Mouse (Mus musculus) intestine, embryonic 16.5 days (tissue): ENCODE measurements around the gene Apol8. TPM values are rescaled to one million over a fixed set of nuclear protein-coding genes. Genes with fewer than 3 reads are reported as not detected.
"Not testable (repeated sequence)": the region's sequence is repeated elsewhere in the genome, so short reads cannot be mapped to it uniquely, and the experiment has no call there.

Experiments
- ATAC-seq: fragments of 200-750 bp; cut with Nextera tagmentation; 2 replicates; pipeline ENCODE4 v1.8.0; 2017; ENCODE audit warnings: moderate TSS enrichment, moderate library complexity
- H3K27ac ChIP-seq: fragments of 300-500 bp; sonication (generic); 2 replicates; pipeline ENCODE4 v1.5.1; 2014; ENCODE audit warnings: mild to moderate bottlenecking, low read length
- H3K27me3 ChIP-seq: fragments of 300-500 bp; sonication (generic); replicated peaks from 2 replicates; pipeline ENCODE4 v1.6.1; 2014; ENCODE audit warnings: low read length, control low read depth, mixed read lengths; ENCODE audit not compliant: control insufficient read depth, insufficient read depth
- H3K36me3 ChIP-seq: fragments of 300-500 bp; sonication (generic); 2 replicates; pipeline ENCODE4 v1.6.1; 2014; ENCODE audit warnings: low read length, control low read depth; ENCODE audit not compliant: control insufficient read depth, insufficient read depth
- H3K4me1 ChIP-seq: fragments of 300-500 bp; sonication (generic); 2 replicates; pipeline ENCODE4 v1.6.1; 2014; ENCODE audit warnings: low read length, control low read depth, mixed read lengths; ENCODE audit not compliant: control insufficient read depth, insufficient read depth
- H3K4me2 ChIP-seq: fragments of 300-500 bp; sonication (generic); 2 replicates; pipeline ENCODE4 v1.6.1; 2014; ENCODE audit warnings: low read depth, low read length, control low read depth
- H3K4me3 ChIP-seq: fragments of 300-500 bp; sonication (generic); 2 replicates; pipeline ENCODE4 v1.5.1; 2014; ENCODE audit warnings: mild to moderate bottlenecking, low read length
- H3K9ac ChIP-seq: fragments of 300-500 bp; sonication (generic); 2 replicates; pipeline ENCODE4 v1.6.1; 2014; ENCODE audit warnings: low read depth, low read length
- H3K9me3 ChIP-seq: fragments of 300-500 bp; sonication (generic); 2 replicates; pipeline ENCODE4 v1.6.1; 2016; ENCODE audit warnings: low read length, control low read depth; ENCODE audit not compliant: control insufficient read depth
- WGBS: fragments of 180-500 bp; shearing (Covaris S2); extraction: QIAGEN DNeasy Blood & Tissue Kit; methylation state at CpG from one replicate; pipeline ENCODE4 v1.1.7; 2014; 5-methylcytosine and 5-hydroxymethylcytosine counted together
- polyA plus RNA-seq: library from polyadenylated mRNA; unstranded; fragments of >200 nt; fragmentation: Nextera tagmentation; extraction: Ambion mirVana; gene quantifications from 2 replicates; pipeline ENCODE4 v1.2.1, GENCODE M21; 2015

The Apol8 gene
- polyA plus RNA-seq, 1 experiment from 2014 or later: 0.34 TPM

- H3K27ac ChIP-seq: no peak overlapping the region
These were observed 11.7 kb downstream of the Apol8 start for GRCm38 (mm10) chr15:77745081-77745480.

GRCm38 (mm10) chr15:77744632-77745031, 12.2 kb downstream of the Apol8 start:
- Histone ChIP-seq H3K9me3 (no peaks in the 10 kb centered on the region; the same call in 1 of the 2 replicates), H3K4me2 (no peak overlapping the region), H3K4me1 (no peaks in the 10 kb centered on the region), H3K4me3 (no peak overlapping the region), H3K27me3 (peaks cover 27% of the 10 kb centered on the region), H3K27ac (no peak overlapping the region), H3K36me3 (no peaks in the 10 kb centered on the region), H3K9ac (no peak overlapping the region)
- 19% methylated on average over 5 of the region's 5 CpGs for WGBS
- ATAC-seq: no peak

More at GRCm38 (mm10) chr15:77745081-77745480, 11.7 kb downstream of the Apol8 start:
- Histone ChIP-seq H3K27me3 (peaks cover 31% of the 10 kb centered on the region), H3K4me3 (no peak overlapping the region), H3K9me3 (no peaks in the 10 kb centered on the region; the same call in 1 of the 2 replicates), H3K4me2 (no peak overlapping the region), H3K4me1 (no peaks in the 10 kb centered on the region), H3K36me3 (no peaks in the 10 kb centered on the region), H3K9ac (no peak overlapping the region)
- no peak for ATAC-seq

DNA sequence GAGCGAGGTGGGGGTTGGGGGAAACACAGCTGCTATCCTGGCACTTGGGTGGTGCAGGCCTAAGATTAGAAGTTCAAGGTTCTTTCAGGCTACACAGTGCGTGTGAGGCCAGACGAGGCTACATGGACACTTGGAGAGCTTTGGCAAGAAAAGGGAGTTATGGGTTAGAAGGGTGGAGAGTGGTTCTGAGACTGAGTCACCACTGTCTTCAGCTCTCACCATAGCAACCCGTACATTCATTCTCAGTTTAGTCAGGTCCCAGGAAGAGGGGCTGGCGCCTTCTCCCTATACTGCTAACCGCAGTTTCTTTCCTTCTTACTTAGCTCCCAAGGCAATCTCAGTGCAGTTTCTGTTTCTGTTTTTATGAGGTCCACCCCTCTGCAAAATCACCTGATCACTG, 15.2 kb downstream of the Apol8 start:
- 70% methylated on average over 6 of the region's 6 CpGs for WGBS
- H3K27me3 ChIP-seq: peaks cover 16% of the 10 kb centered on the region
- H3K27ac ChIP-seq, H3K4me3 ChIP-seq, H3K36me3 ChIP-seq, H3K4me1 ChIP-seq, H3K9ac ChIP-seq, H3K9me3 ChIP-seq, H3K4me2 ChIP-seq: not testable (repeated sequence)
- ATAC-seq: peak; percentile 52; the same call in 1 of the 2 replicates

DNA sequence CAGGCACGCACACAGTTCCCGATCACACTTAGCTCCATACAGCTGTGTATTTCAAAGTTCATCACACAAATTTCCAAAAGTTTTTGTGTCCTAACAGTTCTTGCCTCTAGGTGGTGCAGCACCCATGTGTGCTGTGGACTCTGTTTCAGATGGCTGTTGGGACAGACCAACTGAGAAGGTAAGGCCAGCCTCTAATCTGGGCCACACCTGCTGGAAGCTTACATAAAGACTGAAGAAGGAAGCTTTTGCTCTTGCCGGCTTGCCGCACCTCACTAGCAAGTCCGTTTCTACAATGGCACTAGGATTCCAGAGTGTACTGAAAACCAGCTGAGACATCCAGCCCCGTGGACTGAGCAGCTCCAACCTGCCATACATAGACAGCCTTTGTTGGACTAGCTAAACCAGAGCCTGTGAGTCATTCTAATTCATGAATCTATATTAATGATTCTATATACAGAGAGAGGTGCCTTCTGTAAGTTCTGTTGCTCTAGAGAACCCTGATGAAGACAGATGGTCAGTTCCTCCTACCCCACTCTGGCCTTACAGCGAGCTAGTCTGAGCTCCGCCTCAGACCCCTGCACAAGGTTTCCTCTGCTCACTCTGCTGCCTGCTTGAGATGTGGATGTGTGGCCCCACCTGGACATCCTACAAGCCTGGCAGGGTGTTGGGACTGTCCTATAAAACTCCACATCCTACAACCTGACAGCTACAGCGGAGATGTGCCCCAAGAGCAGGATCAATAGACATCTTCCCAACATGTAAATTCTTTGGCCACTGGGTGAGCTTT, 16.1 kb downstream of the Apol8 start:
- peak; percentile 81 for ATAC-seq
- Histone ChIP-seq H3K4me2 (no peak overlapping the region), H3K4me1 (no peaks in the 10 kb centered on the region), H3K9me3 (no peaks in the 10 kb centered on the region), H3K36me3 (no peaks in the 10 kb centered on the region), H3K4me3 (no peak overlapping the region), H3K9ac (no peak overlapping the region), H3K27me3 (peaks cover 11% of the 10 kb centered on the region), H3K27ac (no peak overlapping the region)
- 66% methylated on average over 9 of the region's 9 CpGs for WGBS

- H3K4me3 ChIP-seq, H3K36me3 ChIP-seq, ATAC-seq, H3K27me3 ChIP-seq, H3K4me1 ChIP-seq, H3K9ac ChIP-seq, H3K9me3 ChIP-seq, H3K4me2 ChIP-seq, H3K27ac ChIP-seq: not testable (repeated sequence)
- WGBS: 57% methylated on average over 4 of the region's 4 CpGs
These were observed 22.9 kb downstream of the Apol8 start for GRCm38 (mm10) chr15:77733903-77734302.

- not testable (repeated sequence) for H3K27me3 ChIP-seq, H3K27ac ChIP-seq, ATAC-seq, H3K4me2 ChIP-seq, H3K9me3 ChIP-seq, H3K9ac ChIP-seq, H3K36me3 ChIP-seq, H3K4me1 ChIP-seq, H3K4me3 ChIP-seq
- WGBS: 63% methylated on average over 8 of the region's 8 CpGs
These were observed 23.4 kb downstream of the Apol8 start for GRCm38 (mm10) chr15:77733380-77733779.

DNA sequence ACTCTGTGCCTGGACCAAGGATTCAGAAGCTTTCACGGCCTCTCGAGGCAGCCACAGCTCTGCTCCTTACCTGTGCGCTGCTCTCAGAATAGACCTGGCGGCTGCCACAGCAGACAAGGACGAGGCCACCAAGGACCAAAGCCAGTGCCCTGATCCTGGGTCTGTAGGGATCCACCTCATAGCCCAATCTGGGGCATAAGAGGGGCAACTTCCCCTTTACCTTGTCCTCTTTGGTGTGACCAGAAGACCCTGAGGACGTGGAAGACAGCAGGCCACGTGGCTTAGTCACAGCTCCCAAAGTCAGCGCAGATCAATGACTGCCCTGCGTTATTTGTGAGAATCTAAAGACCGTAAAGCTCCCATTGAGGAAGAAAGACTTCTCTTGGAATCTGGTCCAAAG, 24.0 kb downstream of the Apol8 start:
- not testable (repeated sequence) for H3K27ac ChIP-seq

GRCm38 (mm10) chr15:77731605-77732004, 25.2 kb downstream of the Apol8 start:
- no peak for ATAC-seq
- WGBS: 88% methylated on average over 5 of the region's 5 CpGs
- H3K4me1 ChIP-seq: no peaks in the 10 kb centered on the region

More for the DNA sequence above, 24.0 kb downstream of the Apol8 start:
- not testable (repeated sequence) for H3K9ac ChIP-seq, ATAC-seq, H3K36me3 ChIP-seq, H3K4me1 ChIP-seq, H3K9me3 ChIP-seq, H3K27me3 ChIP-seq, H3K4me3 ChIP-seq, H3K4me2 ChIP-seq
- WGBS: 77% methylated on average over 10 of the region's 10 CpGs

GRCm38 (mm10) chr15:77728739-77729138, 28.1 kb downstream of the Apol8 start, which contains the start of gene Apol9b:
TSS of gene Apol9b (plus strand) at chr15:77729039.
- H3K9ac ChIP-seq, H3K9me3 ChIP-seq, H3K27ac ChIP-seq, H3K27me3 ChIP-seq, H3K4me1 ChIP-seq, H3K4me3 ChIP-seq, ATAC-seq, H3K36me3 ChIP-seq, H3K4me2 ChIP-seq: not testable (repeated sequence)
- 90% methylated on average over 2 of the region's 4 CpGs for WGBS

More at GRCm38 (mm10) chr15:77731605-77732004, 25.2 kb downstream of the Apol8 start:
- Histone ChIP-seq H3K9ac (no peak overlapping the region), H3K27me3 (no peaks in the 10 kb centered on the region), H3K27ac (no peak overlapping the region), H3K4me2 (no peak overlapping the region), H3K4me3 (no peak overlapping the region), H3K9me3 (no peaks in the 10 kb centered on the region), H3K36me3 (no peaks in the 10 kb centered on the region)

GRCm38 (mm10) chr15:77727745-77728144, 29.1 kb downstream of the Apol8 start:
- H3K9me3 ChIP-seq, H3K27ac ChIP-seq, H3K9ac ChIP-seq, H3K36me3 ChIP-seq, H3K4me3 ChIP-seq, ATAC-seq, H3K4me1 ChIP-seq, H3K27me3 ChIP-seq, H3K4me2 ChIP-seq: not testable (repeated sequence)
- WGBS: 69% methylated on average over 3 of the region's 3 CpGs
